Mouse (Mus musculus) mesoderm, embryonic 11.5 days (tissue): Measurements from ENCODE around the gene Zscan5b.
"Not testable (repeated sequence)": the region's sequence is repeated elsewhere in the genome, so short reads cannot be mapped to it uniquely, and the experiment has no call there.

Source experiments
- DNase-seq: peaks from one replicate; pipeline ENCODE4 v3.0.0-alpha.2; 2012; ENCODE audit warnings: low read depth, low spot score

The Zscan5b gene

GRCm38 (mm10) chr7:6244361-6245292, 22.5 kb downstream of the Zscan5b start:
- DNase-seq = no peak

DNA sequence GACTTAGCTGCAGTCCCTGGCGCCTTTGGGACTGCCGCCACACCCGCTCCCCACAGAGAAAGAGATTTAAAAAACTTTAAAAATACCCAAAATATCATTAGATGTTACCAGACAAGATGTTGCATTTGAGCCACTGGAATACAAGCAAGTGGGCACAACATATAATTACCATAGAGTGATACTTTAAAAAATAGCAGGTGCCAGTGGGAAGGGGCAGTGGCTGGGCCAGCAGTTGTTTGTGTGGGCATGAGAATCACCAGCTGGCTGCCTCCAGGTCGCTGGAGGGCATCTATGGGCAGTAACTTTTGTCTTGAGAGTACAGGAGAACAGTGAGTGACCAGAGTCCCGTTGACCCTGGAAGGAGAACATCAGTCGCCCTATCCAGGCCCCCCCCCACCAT, 30.3 kb downstream of the Zscan5b start, which contains the start of gene Epp13:
Gene Epp13, plus strand, starts transcription at position 301 of the 400 bp plus-strand sequence.
- no peak for DNase-seq

GRCm38 (mm10) chr7:6254451-6254850, 32.4 kb downstream of the Zscan5b start:
- no peak for DNase-seq

- no peak for DNase-seq
These were observed 35.3 kb downstream of the Zscan5b start for GRCm38 (mm10) chr7:6257386-6257785.

DNA sequence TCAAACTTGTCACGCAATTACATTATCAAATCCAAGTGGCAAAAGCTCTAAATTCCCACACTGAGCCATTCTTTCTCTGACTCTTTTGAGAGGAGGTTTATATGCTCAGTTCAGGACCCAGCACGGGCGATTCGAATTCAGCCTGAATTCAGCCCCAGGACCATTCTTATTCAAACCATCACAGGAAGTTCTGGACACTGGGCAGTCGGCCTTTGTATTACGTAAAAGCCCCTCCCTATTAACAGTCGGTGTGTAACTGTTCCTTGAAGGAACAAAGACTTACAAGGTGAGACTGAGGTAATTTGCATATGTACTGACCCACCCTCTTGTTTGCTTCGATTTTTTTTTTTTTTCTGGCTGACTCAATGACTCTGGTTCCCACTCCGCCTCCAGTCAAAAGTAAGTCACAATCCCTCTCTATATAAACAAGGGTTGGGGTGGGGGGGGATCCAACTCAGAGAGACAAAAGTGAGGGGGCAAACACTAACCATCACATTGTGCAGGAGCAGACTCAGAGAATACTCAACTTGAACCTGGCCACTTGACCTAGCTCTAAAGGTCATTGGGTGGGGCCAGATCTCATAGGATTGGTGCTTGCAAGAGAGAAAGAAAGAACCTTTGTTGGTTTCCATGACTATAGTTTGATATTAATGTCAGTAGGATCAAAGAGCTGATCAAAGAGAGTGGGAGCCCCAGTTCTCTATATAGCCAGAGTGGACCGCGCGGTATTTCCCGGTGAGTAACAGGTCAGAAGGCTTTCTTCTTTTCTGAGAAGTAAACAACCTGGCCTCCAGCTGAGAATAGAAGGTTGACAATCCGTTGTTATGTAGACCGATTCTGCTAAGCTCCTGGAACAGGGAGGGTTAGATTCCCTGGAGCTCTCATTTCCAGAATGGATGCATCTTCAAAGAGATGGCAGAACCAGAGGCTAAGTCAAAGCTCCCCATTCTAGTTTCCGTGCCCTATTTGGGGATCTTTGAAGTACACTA, 36.4 kb downstream of the Zscan5b start:
- no peak for DNase-seq

DNA sequence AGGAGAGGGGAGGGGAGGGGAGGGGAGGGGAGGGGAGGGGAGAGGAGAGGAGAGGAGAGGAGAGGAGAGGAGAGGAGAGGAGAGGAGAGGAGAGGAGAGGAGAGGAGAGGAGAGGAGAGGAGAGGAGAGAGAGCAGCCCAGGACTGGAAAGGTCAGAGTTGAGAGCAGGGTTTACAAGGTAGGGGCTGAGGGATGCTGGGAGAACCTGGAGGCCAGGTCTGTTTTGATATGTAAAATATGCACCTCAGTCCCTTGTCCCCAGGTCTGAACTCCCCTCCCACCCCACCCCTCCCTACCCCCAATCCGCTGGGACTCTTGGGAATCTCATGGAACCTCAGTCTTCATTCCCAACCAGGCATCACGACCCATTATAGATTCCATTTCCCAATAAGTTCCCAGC, 37.9 kb downstream of the Zscan5b start:
- not testable (repeated sequence) for DNase-seq

- DNase-seq = no peak
These were observed 40.0 kb downstream of the Zscan5b start for GRCm38 (mm10) chr7:6262120-6262519.

DNA sequence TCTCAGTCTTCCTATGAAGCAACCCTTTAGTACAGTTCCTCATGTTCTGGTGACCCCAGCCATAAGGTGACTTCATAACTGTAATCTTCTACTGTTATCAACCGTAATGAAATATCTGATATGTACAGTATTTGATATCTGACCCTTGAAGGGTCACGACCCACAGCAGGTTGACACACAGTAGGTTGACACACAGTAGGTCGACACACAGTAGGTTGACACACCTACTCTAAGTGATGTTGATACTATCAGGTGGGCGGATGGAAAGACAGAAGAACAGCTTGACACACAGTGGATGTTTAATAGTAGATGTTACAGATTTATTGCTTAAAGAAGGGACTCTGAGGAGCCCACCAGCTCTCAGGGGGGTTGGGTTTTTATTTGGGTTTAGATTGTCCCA, 40.9 kb downstream of the Zscan5b start:
- no peak for DNase-seq

- peak; percentile 25 for DNase-seq
These were observed 43.6 kb downstream of the Zscan5b start for GRCm38 (mm10) chr7:6265695-6266094.

GRCm38 (mm10) chr7:6277906-6278305, 55.8 kb downstream of the Zscan5b start:
- no peak for DNase-seq

GRCm38 (mm10) chr7:6282749-6283148, 60.7 kb downstream of the Zscan5b start:
- peak; percentile 82 for DNase-seq

DNA sequence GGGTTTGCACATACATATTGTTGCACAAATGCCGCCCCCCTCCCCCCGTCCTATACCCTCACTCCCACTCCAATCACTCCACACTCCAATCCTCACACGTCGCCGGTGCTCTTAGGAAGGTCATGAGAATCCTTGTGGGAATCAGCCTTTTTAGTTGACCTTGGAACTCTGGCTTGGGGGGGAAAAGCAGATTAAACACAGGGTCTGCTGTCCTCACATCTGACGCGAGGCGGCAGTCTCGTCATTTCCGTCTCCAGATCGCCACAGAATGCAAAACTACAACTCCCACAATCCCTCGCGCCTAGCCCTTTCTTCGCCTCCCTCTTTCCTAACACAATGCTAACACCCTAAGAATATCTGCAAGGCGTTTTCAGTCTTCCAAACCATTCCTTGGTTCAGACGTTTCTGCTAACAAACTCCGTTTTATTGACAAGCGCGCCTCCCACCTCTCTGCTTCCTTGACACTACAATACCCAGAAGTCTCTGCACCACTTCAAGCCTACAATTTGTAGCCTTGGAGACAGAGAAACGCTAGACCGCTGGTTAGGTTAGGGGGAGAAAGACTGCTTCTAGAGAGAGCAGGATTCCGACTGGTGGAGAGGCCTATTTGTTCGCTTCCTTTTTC, 61.5 kb downstream of the Zscan5b start:
- peak; percentile 90 for DNase-seq

- no peak for DNase-seq
These were observed 62.4 kb downstream of the Zscan5b start for GRCm38 (mm10) chr7:6284442-6285012.

DNA sequence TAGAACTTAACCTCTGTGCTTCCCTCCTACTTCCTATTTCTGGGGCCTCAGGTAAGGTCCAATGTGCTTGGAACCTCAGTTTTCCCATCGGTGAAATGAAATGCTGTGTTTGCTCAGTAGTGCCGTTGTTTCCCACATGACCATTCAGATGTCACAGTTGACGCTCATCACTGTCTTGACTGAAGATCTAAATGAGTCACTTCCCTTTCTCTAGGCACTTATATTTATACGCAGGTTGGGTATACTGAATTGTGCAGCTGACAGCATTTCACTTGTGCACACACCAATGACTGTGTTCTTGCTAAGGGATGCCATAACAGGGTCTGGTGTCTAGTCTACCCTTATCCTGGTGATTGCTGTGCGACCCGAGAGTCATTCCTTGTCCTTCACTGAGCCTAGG, 63.3 kb downstream of the Zscan5b start:
- DNase-seq = no peak

DNA sequence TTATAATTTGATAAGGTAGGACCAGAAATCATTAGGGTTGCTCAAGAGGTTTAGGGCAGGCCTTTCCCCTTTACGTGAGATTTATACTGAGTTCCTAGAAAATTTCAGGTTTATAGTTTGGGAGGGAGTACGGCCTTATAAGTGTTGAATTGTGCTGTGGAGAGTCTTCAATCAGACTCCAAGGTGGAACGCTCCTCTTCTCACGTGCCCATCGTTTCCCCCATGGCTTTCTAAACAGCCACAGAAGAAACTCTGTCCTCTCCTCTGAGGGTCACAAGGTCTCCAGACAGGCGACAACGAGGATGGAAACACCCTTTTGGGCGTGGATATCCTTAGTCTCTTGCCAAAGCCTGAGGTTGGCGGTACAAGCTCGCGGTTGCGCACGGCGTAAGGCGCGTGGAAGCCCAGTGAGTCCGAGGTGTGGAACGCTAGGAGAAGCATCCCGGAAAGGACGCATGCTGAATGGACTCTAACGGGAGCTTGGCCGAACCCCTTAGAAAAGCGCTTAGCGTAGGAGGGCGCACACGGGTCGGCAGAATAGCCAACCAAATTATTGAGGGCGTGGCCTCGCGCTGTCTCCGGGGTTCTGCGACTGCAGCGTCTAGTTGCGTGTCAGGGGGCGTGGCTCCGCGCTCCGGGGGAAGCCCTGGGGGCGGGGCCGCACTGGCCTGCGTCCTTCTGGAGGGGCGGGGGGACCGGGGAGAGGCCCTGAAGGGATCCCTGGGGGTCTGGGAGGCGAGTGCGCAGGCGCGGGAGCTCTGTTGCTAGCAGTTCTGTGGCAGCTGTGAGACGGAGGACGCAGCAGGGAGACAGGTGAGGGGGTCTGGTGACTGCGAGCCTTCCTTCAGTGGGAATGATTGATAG, 64.0 kb downstream of the Zscan5b start, which contains the start of gene Zfp667:
Gene Zfp667, plus strand, starts transcription at position 738 of the 864 bp plus-strand sequence.
- peak; percentile 99 for DNase-seq

- DNase-seq = peak; percentile 60
These were observed 64.9 kb downstream of the Zscan5b start for GRCm38 (mm10) chr7:6286921-6287531.
